Mouse (Mus musculus) CH12.LX (cell line): ENCODE measurements around the gene Gng3. TPM values are rescaled to one million over a fixed set of nuclear protein-coding genes. Genes with fewer than 3 reads are reported as not detected.
A peak's percentile ranks its signal among the peaks of the same experiment; 100 is the strongest.

Source experiments
- DNase-seq: peaks from one replicate; pipeline ENCODE4 v3.0.0-alpha.2; 2013; ENCODE audit errors: extremely low read depth
- H3K27ac ChIP-seq: 2 replicates; pipeline ENCODE4 v1.5.1; 2012; ENCODE audit warnings: low read depth, mild to moderate bottlenecking, control low read depth, moderate library complexity; ENCODE audit not compliant: insufficient read depth
- H3K27me3 ChIP-seq: replicated peaks from 2 replicates; pipeline ENCODE3; 2012; ENCODE audit warnings: inconsistent platforms
- H3K36me3 ChIP-seq, 2 experiments: replicated peaks in 1 of 2; 2 replicates each; pipeline versions ENCODE3 to v1.6.1; 2012; ENCODE audit warnings: inconsistent platforms in 1 of 2, low read length in 1 of 2, mild to moderate bottlenecking in 1 of 2, mixed read lengths in 1 of 2, moderate library complexity in 1 of 2; ENCODE audit not compliant: control insufficient read depth in 1 of 2, insufficient read depth in 1 of 2
- H3K4me1 ChIP-seq, 2 experiments: 2 replicates each; pipeline ENCODE4 v1.6.1; 2012; ENCODE audit warnings: inconsistent platforms in 1 of 2, moderate library complexity in 1 of 2; ENCODE audit not compliant: insufficient read depth in 2 of 2, control insufficient read depth in 1 of 2
- H3K4me2 ChIP-seq: 2 replicates; pipeline ENCODE4 v1.6.1; 2012; ENCODE audit warnings: low read depth, mild to moderate bottlenecking, control low read depth; ENCODE audit not compliant: poor library complexity, insufficient read depth, severe bottlenecking
- H3K4me3 ChIP-seq, 3 experiments: fragments of 150-350 bp in 1 of 3; sonication (generic) in 1 of 3; replicated peaks in 1 of 3; 2 replicates each; pipeline versions ENCODE3 to v1.5.1; 2011 to 2012; ENCODE audit warnings: low read depth in 2 of 3, low read length in 2 of 3, mild to moderate bottlenecking in 2 of 3, moderate library complexity in 2 of 3, control low read depth in 1 of 3, improper control_type of control experiment in 1 of 3, inconsistent platforms in 1 of 3, mixed read lengths in 1 of 3; ENCODE audit not compliant: poor library complexity in 1 of 3
- H3K79me2 ChIP-seq: replicated peaks from 2 replicates; pipeline ENCODE4 v1.6.1; 2012; ENCODE audit warnings: mild to moderate bottlenecking, moderate library complexity; ENCODE audit not compliant: control insufficient read depth, poor library complexity, insufficient read depth, severe bottlenecking; ENCODE audit errors: extremely low read depth
- H3K9ac ChIP-seq: 2 replicates; pipeline ENCODE4 v1.6.1; 2012; ENCODE audit warnings: low read depth, mild to moderate bottlenecking, control low read depth, moderate library complexity; ENCODE audit not compliant: insufficient read depth
- H3K9me3 ChIP-seq: replicated peaks from 2 replicates; pipeline ENCODE3; 2012; ENCODE audit warnings: low read length, inconsistent platforms, mixed read lengths
- BHLHE40 ChIP-seq: IDR thresholded peaks from 2 replicates; pipeline ENCODE4 v1.6.1; 2011; ENCODE audit warnings: mild to moderate bottlenecking, low read depth, low read length, improper control_type of control experiment
- CHD1 ChIP-seq: IDR thresholded peaks from 2 replicates; pipeline ENCODE4 v1.6.1; 2012; ENCODE audit warnings: low read depth, low read length, improper control_type of control experiment, inconsistent platforms
- CHD2 ChIP-seq: IDR thresholded peaks from 2 replicates; pipeline ENCODE4 v1.6.1; 2011; ENCODE audit warnings: low read length, improper control_type of control experiment
- ELF1 ChIP-seq: IDR thresholded peaks from 2 replicates; pipeline ENCODE4 v1.6.1; 2014; ENCODE audit warnings: low read depth, mild to moderate bottlenecking, inconsistent platforms, low read length, improper control_type of control experiment
- ETS1 ChIP-seq: conservative IDR thresholded peaks from 2 replicates; pipeline ENCODE4 v1.6.1; 2012; ENCODE audit warnings: low read depth, mild to moderate bottlenecking, inconsistent platforms, low read length, improper control_type of control experiment, moderate library complexity
- HCFC1 ChIP-seq: IDR thresholded peaks from 2 replicates; pipeline ENCODE4 v1.6.1; 2012; ENCODE audit warnings: low read depth, mild to moderate bottlenecking, inconsistent platforms, low read length, improper control_type of control experiment
- IRF4 ChIP-seq: IDR thresholded peaks from 2 replicates; pipeline ENCODE4 v1.6.1; 2014; ENCODE audit warnings: low read depth, mild to moderate bottlenecking, inconsistent platforms, low read length, improper control_type of control experiment
- JUND ChIP-seq: conservative IDR thresholded peaks from 2 replicates; pipeline ENCODE4 v1.6.1; 2011; ENCODE audit warnings: low read depth, low read length, improper control_type of control experiment
- MAX ChIP-seq: IDR thresholded peaks from 2 replicates; pipeline ENCODE4 v1.6.1; 2011; ENCODE audit warnings: low read length, improper control_type of control experiment
- MAZ ChIP-seq: IDR thresholded peaks from 2 replicates; pipeline ENCODE4 v1.6.1; 2012; ENCODE audit warnings: low read depth, mild to moderate bottlenecking, inconsistent platforms, low read length, improper control_type of control experiment, moderate library complexity
- MEF2A ChIP-seq: IDR thresholded peaks from 2 replicates; pipeline ENCODE4 v1.6.1; 2014; ENCODE audit warnings: low read depth, mild to moderate bottlenecking, inconsistent platforms, low read length, improper control_type of control experiment, borderline replicate concordance
- MXI1 ChIP-seq: IDR thresholded peaks from 2 replicates; pipeline ENCODE4 v1.6.1; 2011; ENCODE audit warnings: mild to moderate bottlenecking, low read depth, low read length, improper control_type of control experiment
- MYC ChIP-seq: IDR thresholded peaks from 2 replicates; pipeline ENCODE4 v1.6.1; 2011; ENCODE audit warnings: low read depth, mild to moderate bottlenecking, improper control_type of control experiment, low read length
- NRF1 ChIP-seq: IDR thresholded peaks from 2 replicates; pipeline ENCODE4 v1.6.1; 2014; ENCODE audit warnings: low read depth, mild to moderate bottlenecking, inconsistent platforms, low read length, improper control_type of control experiment, moderate library complexity
- PAX5 ChIP-seq: IDR thresholded peaks from 2 replicates; pipeline ENCODE4 v1.6.1; 2012; ENCODE audit warnings: low read length, inconsistent platforms, mixed read lengths
- POLR2A ChIP-seq: IDR thresholded peaks from 2 replicates; pipeline ENCODE4 v1.6.1; 2011; ENCODE audit warnings: low read depth, mild to moderate bottlenecking, improper control_type of control experiment, low read length
- RAD21 ChIP-seq: IDR thresholded peaks from 2 replicates; pipeline ENCODE4 v1.6.1; 2011; ENCODE audit warnings: low read depth, mild to moderate bottlenecking, low read length, improper control_type of control experiment, moderate library complexity
- SIN3A ChIP-seq: IDR thresholded peaks from 2 replicates; pipeline ENCODE4 v1.6.1; 2012; ENCODE audit warnings: low read length, improper control_type of control experiment, inconsistent platforms
- TBP ChIP-seq: conservative IDR thresholded peaks from 2 replicates; pipeline ENCODE4 v1.6.1; 2011; ENCODE audit warnings: low read depth, low read length, improper control_type of control experiment
- TCF12 ChIP-seq: IDR thresholded peaks from 2 replicates; pipeline ENCODE4 v1.6.1; 2014; ENCODE audit warnings: low read depth, mild to moderate bottlenecking, inconsistent platforms, low read length, improper control_type of control experiment
- UBTF ChIP-seq: IDR thresholded peaks from 2 replicates; pipeline ENCODE4 v1.6.1; 2012; ENCODE audit warnings: low read depth, mild to moderate bottlenecking, inconsistent platforms, low read length, improper control_type of control experiment, moderate library complexity
- ZKSCAN1 ChIP-seq: IDR thresholded peaks from 2 replicates; pipeline ENCODE4 v1.6.1; 2012; ENCODE audit warnings: low read depth, inconsistent platforms, low read length, improper control_type of control experiment, borderline replicate concordance
- dilution Hi-C: fragments of 300-500 bp; cut with MboI; formaldehyde crosslinking; loops from 2 replicates; pipeline ENCODE4 v1.14.3; 2020; ENCODE audit warnings: low sequenced_read_pairs; ENCODE audit not compliant: extremely low pct_unique_long_range_greater_than_20kb, extremely low pct_ligation_motif_present
- in situ Hi-C: fragments of 300-500 bp; cut with MboI; formaldehyde crosslinking; loops from 3 replicates; pipeline ENCODE4 v1.14.3; 2019; ENCODE audit warnings: low sequenced_read_pairs, low pct_ligation_motif_present, low pct_unique_long_range_greater_than_20kb, mixed read lengths
- polyA plus RNA-seq: library from polyadenylated mRNA; unstranded; fragments of >175 nt; gene quantifications from 2 replicates; pipeline ENCODE4 v1.2.1, GENCODE M21; 2012; ENCODE audit warnings: low read depth; ENCODE audit not compliant: insufficient read length
- total RNA-seq, 2 experiments: library from RNA; depleted of rRNA; stranded (reverse); fragments of 300-350 nt in 1 of 2; fragments of >200 nt in 1 of 2; gene quantifications; 2 replicates each; pipeline ENCODE4 v1.2.3; 2012 to 2014

Gng3 gene
- total RNA-seq (2012; rRNA removed) (3.1 and 6.1 TPM in 2 replicates), total RNA-seq (2014; rRNA removed) (0.55 and 0.56 TPM in 2 replicates), polyA plus RNA-seq (8.1 and 10.3 TPM in 2 replicates)

- dilution Hi-C loops (no loop called here), in situ Hi-C loops (loop anchor here (25.0 kb wide), 1 partner anchor 1023 kb away; no protein-coding TSS in a partner anchor)
- peak within 1 kb of the TSS; percentile 56 to 81 (median 65) for H3K4me3 ChIP-seq
- TF ChIP-seq IRF4 = 0 out of 2 replicates have a peak, but pooled peaks have one; percentile 17
- peak; percentile 77 for TF ChIP-seq TCF12
- no peak for TF ChIP-seq PAX5
- no peak for TF ChIP-seq UBTF
- peak; percentile 40; the same call in 1 of the 2 replicates for TF ChIP-seq MYC
- peak; percentile 48; the same call in 1 of the 2 replicates for TF ChIP-seq MXI1
- peak; percentile 76 for TF ChIP-seq ELF1
- TF ChIP-seq POLR2A = peak; percentile 38; the same call in 1 of the 2 replicates
- TF ChIP-seq ETS1 = 0 out of 2 replicates have a peak, but pooled peaks have one; percentile 32
- 0 out of 2 replicates have a peak, but pooled peaks have one; percentile 15 for TF ChIP-seq NRF1
- TF ChIP-seq JUND = no peak
- peak; percentile 49; the same call in 1 of the 2 replicates for TF ChIP-seq HCFC1
- no peak; the same call in 1 of the 2 replicates for TF ChIP-seq MAZ
- peak; percentile 36; the same call in 1 of the 2 replicates for TF ChIP-seq BHLHE40
- 0 out of 2 replicates have a peak, but pooled peaks have one; percentile 46 for TF ChIP-seq MAX
- peak; percentile 98 for TF ChIP-seq CHD1
- TF ChIP-seq ZKSCAN1 = no peak
- TF ChIP-seq SIN3A = peak; percentile 73
- 0 out of 2 replicates have a peak, but pooled peaks have one; percentile 56 for TF ChIP-seq TBP
- TF ChIP-seq MEF2A = peak; percentile 44; the same call in 1 of the 2 replicates
- TF ChIP-seq CHD2 = peak; percentile 75
- no peak for TF ChIP-seq RAD21
- peaks cover 11 to 45% of the 10 kb centered on the region in 2 experiments for H3K4me1 ChIP-seq
- no peaks in the 10 kb centered on the region for H3K9me3 ChIP-seq
- peaks cover 15 to 51% of the 10 kb centered on the region in 2 experiments for H3K36me3 ChIP-seq
- peak within 1 kb of the TSS; percentile 75 for H3K9ac ChIP-seq
- H3K79me2 ChIP-seq = peaks cover 20% of the 10 kb centered on the region
- no peaks in the 10 kb centered on the region for H3K27me3 ChIP-seq
- peak within 1 kb of the TSS; percentile 92 for H3K27ac ChIP-seq
- peak within 1 kb of the TSS; percentile 96 for H3K4me2 ChIP-seq
- DNase-seq = peak; percentile 64
Observed at GRCm38 (mm10) chr19:8839103-8839907, at the start of gene Gng3. Gng3 (minus strand) TSS chr19:8839194.
